Mouse (Mus musculus): ENCODE measurements around the gene Tnni2.

Tnni2 gene

DNA sequence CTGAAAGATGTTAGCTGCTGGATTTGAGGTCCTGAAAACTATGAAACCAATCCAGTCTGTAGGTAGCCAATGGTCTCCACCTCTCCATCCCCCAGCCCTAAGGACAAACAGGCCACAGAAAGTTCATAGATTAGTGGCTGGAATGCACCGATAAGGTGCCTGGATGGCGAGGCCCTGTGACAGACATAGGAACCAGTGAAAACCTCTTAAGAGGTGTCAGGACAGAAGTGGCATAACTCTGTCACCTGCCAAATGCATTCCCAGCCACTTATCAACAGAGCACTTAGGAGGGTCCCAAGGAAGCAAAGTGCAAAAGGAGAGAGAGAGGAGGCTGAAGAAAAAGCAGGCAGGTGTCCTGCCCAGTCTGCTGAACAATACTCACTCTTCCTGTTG is 17.7 kb downstream of the Tnni2 start:
- DNase-seq (ENCODE audit: low read depth) = no peak

DNA sequence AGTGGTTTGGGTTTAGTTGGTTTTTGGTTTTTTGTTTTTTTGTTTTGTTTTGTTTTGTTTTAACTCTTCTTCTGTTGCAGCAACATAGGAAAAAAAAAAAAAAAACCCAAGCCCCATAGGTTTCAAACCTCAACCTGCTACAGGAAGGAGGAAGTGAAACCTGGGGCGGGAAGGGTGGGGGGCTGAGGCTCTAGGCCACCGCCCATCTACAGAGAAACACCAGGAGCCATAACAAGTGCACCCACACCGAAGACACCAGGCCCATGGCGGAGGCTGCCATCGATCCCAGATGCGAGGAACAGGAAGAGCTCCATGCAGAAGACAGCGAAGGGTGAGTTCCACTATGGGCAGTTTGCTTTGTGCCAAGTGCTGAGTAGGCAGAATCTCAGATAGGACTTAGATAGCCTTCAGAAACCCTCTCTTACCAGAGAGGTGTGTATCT is 19.0 kb downstream of the Tnni2 start, which contains the start of gene Lsp1:
Gene Lsp1 (plus strand): TSS at position 174 of the 442 bp plus-strand sequence.
- no peak for DNase-seq (ENCODE audit: low read depth)

DNA sequence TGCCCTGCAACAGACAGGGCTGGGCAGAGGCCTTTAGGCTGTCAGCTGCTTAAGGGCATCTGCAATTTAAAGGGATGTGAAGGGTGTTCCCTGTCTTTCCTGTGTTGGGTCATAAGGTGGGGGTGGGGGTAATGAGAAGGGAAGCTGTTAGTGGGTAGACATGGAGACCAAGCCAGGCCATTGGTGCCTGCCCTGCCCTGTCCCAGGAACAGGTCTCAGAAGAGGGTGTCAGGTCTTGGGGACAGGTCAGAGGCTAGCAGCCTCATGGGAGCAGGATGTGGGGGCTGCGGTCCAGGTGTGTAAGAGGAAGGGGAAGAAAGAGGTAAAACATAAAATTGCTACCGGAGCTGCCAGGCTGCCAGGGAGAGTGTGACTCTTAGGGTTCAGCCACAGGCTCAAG is 19.8 kb downstream of the Tnni2 start:
- no peak for DNase-seq (ENCODE audit: low read depth)

DNA sequence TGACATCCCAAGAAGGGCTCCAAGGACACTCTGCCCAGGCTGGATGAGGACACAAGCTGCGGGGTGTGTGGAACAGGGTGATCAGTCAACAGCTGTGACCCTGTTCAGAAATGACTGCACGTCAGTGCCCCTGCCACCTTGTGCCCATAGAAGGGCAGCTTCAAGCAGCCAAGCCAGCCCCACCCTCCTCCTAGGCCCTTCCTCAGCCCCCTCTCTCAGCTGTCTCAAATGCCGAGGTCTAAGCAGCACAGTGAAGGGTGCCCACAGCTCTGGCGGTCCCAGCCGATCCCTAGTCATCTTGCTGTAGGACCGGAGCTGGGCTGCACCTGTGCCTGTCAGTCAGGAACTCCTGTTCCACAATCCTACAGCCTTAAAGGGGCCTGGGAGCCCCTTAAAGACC is 20.6 kb downstream of the Tnni2 start:
- DNase-seq (ENCODE audit: low read depth) = no peak

DNA sequence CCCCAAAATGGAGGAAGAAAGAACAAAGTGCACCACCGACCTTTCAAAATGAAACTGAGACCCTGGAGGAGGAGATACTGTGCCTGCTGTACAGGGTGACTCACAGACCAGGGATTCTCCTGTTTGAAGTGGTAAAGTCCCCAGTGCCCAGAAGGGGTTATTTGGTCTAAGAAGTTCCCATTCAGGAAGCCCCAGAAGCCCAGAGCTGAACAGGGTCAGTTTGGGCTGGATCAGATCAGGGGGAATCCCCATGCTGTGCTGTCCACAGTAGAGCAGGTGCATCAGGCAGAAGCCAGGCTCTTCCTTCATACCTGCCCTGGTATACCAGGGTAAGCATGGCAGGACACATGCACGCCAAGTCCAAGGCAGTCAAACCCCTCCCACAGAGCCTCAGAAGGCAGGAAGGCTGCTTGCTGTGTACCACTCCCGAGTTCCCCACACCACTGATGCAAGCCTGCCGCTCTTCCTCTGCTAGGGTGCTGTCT is 21.0 kb downstream of the Tnni2 start:
- no peak for DNase-seq (ENCODE audit: low read depth)

DNA sequence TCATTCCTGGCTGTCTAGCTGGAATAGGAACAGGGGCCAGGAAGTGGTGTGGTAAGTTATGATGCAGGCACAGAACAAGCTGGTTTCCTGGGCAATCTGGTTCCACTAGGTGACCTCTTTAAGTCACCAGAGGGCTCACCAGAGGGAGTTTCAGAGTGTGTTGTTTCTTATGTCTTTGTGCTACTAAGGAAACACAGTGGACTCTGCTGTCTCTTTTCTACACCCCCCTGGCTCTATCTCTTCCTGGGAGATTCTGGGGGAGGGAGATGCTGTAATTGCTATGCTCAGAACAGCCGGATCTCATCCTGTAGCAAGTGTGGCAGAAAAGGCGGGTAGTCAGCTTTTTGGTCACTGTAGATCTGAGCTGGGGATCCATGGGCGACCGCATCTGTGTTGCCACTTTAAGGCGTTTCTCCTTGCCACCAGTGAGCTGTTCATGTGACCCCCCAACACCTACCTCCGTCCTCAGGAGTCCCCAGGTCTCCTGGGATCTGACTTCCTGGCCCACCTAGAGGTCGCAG is 28.6 kb downstream of the Tnni2 start:
- DNase-seq (ENCODE audit: low read depth) = no peak

DNA sequence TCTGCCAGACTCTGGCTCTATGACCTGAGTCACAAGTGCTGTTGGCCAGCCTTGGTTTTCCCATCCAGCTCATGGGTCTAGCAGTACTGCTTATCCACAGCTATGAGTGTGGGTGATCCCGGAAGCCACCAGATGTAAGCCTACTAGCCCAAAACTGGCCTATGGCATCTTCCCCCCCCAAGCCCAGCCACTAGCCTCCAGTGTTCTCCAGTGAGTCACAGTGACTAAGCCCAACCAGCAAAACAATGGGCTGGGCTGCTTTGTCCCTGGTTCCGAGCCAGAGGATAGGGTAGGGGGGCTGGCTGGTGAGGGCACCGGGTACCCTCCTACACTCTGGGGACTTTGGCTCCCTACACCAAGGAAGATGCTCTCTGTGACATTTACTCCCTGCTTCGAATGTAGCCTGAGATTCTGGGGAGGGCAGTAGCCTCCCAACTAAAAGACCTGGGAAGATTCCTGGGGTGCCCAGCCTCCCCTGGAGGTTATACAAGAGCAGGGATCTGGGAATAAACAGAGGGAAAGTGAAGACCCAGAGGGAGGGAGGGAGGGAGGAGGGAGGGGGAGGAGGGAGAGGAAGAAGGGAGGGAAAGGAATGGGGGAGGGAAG is 29.3 kb downstream of the Tnni2 start:
- no peak for DNase-seq (ENCODE audit: low read depth)

DNA sequence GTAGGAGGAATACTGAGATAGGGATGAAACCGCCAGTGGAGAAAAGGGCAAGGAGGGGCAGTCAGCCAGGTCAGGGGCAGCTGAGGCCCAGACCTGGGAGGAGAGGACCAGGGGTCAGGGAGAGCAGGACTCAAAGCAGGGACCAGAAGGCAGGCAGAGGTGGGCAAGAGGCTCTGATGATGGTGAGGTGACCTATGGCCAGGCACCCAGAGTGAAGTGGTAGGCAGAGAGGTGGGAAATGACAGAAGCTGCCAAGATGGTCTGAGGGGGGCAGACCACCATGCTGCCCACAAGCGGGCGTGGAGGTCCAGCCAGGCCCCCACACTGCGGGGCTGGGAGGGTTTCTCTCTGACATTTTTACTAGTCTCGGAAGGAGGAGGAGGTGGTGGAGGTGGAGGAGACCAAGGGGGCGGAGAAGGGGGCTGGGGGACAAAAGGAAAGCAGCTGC is 29.8 kb downstream of the Tnni2 start:
- no peak for DNase-seq (ENCODE audit: low read depth)

DNA sequence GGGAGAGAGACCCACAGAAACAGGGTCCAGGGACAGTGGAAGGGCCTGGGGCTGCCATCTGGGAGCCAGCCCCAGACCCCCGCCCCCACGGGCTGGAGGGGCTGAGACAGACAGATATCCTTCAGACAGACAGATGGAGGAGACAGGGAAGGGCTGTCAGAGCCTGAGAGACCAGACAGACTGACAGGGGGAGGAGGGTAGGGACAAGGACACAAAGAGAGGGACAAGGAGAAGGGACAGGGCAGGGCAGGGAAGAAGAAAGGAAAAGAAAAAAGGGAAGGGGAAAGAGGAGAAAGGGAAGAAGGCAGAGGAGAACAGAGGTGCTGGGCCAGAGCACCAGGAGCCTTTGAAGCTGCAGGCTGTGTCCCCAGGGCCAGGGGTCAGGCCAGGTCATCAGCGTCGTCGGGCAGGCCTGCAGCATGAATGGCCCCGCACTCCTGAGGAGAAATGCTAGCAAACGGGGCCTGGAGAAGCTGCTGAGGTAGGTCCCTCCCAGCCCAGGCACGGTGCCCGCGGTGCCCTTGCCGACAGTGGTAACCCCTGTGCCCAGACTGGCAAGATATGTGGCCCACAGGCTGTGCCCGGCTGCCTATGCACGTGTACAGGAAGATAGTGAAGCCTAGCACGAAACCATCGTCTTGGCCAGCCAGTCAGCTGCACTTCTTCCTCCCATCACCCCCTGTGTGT is 30.4 kb downstream of the Tnni2 start:
- DNase-seq (ENCODE audit: low read depth) = no peak

DNA sequence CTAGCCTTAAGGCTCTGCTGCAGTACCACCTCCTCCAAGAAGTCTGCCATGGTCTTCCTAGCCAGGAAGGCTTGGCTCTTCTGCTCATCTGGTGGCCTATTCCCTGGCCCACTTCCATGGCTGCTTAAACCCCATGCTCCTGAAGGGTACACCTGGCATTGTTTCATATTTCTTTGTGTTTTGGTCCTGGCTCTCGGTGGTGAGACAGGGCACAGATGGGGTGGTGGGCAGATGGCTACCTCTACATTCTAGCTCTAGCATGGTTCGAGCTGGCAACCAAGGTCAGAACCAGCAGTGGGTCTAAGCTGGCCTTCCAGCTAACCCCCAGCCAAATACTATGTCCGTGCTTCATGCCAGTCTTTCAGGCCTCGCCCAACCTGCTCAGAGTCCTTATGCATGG is 31.3 kb downstream of the Tnni2 start:
- DNase-seq (ENCODE audit: low read depth) = no peak

DNA sequence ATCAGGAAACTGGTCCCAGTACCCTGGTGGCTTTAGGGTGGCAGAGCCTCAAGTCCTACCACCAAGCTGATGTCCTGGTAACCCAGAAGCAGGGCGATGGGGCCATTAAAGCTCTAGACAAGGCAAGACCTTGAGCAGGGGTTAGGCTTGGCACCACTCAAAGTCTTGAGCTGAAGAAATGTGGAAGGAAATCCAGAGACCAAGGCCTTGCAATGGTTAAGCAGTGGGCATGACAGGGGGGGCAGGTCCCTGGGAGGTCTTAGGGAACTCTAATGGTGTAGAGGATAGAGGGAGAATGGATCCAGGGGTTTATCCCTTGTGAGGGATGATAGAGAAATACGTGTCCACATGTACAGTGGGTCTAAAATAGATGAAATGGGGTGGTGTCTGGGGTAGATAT is 31.9 kb downstream of the Tnni2 start:
- no peak for DNase-seq (ENCODE audit: low read depth)

DNA sequence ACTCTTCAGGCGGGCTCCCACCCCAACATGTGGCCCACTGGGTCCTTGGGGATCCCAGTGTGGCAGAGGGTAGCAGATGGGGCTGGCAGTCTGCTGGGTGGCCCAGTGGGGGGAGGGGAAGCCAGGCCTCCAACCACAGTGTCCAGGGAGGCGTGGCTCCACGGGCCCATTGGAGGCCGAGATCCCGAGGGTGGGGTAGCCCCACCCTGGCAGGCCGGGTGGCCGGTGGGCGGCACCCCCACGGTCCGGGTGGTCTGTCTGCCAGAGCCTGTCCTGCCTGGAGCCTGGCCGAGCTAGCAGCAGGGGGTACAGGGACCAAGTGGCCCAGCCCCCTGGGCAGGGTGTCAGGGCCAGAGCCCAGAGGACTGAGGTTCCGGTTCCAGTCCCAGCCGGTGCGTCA is 33.2 kb downstream of the Tnni2 start:
- DNase-seq (ENCODE audit: low read depth) = no peak

DNA sequence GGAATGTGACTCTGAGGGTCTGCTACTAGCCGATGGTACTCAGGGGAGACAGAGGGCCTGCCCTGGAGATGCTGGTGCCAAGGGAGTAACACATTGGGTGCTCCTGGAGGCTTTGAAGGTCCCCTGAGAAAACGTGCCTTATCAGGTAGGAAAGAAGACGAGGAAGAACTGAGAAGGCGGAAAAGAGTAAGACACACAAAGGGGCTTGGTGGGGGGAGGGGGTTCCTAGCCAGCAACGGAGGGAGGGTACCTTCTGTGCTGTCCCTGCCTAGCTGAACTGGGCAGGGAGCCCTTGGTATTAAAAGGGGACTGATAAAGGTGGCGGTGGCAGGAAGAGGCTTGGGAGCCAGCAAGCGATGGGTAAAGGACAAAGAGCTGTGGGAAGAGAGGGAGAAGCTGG is 34.0 kb downstream of the Tnni2 start:
- DNase-seq (ENCODE audit: low read depth) = no peak

DNA sequence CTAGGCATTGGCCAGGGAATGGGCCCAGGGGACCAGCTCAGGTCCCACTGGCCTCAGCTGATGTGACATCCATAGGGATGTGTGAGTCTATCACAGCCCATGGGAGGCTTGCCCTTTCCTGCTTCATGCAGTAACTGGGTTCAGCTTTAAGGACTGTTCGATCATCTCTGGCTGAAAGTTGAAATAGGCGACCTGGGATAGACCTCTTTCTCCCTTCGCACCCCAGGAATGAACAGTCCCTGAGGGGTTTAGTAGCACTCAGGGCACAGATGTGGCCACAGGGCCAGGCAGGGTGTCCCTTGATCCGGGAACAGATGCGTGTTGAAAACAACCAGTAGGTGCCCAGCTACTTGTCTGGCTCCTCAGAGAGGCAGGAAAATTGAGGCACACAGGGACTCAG is 34.7 kb downstream of the Tnni2 start:
- no peak for DNase-seq (ENCODE audit: low read depth)

DNA sequence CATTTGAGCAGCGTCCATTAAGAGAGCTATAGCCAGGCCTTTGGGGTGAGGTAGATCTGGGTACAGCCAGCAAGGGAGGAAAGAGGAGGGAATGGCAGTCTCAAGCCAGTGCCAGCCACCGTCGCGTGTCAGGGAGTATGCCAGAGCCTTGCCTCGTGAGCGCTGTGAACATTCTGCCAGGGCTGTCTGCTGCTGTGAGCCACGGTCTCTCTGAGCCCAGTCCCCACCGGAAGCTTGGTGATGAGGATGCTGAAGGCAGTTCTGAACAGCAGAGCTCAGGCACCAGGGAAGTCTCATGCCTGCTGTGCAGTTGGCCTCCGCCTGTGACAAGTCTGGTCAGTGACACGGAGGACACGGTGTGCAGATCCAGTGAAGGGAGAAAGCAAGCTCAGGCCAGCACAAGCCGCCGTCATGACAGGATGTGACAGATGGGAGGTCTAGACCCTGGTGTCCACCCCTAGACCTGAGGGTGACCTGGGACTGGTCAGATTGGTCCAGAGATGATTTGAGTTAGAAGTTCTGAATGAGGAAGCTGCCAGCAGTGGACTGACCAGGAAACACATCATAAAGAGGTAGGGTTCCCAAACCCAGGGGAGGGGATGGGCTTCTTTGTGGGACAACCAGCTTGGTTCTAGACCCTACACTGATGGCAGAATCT is 35.3 kb downstream of the Tnni2 start:
- no peak for DNase-seq (ENCODE audit: low read depth)

DNA sequence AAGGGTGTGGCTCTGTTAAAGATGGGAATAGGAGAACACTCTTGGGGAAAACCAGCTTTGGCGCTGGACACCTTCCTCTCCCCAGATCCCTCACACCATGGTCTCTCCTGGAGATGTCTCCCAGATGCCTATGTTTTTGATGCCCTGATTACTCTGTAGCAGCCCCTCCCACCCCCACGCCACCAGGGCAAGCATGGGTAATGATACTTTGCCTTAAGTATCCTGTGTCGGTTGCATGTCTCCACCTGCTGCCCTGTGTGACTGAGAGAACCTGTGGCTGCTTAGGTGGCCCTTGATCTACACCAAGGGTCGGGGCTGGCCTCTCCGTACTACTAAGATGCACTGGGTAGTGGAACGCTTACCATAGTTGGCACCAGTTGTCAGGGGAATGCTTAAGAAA is 36.4 kb downstream of the Tnni2 start:
- DNase-seq (ENCODE audit: low read depth) = no peak

DNA sequence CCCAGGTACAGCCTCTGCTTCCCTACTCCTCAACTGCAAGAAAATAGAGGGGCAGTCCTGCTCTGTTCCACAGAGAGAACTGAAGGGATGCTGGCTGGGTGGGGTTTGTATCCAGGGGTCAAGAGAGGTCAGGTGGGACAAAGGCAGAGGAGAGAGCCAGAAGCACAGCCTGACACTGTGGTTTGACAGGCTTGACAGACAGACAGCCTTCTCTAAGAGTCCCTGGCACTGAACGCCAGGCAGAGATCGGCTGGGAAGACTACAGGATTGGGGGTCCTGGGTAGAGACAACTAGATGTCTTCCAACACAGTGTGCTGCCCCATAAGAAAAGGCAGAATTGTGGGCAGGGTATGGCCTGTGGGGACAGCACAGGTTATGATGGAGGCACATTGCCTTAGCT is 37.0 kb downstream of the Tnni2 start:
- no peak for DNase-seq (ENCODE audit: low read depth)

DNA sequence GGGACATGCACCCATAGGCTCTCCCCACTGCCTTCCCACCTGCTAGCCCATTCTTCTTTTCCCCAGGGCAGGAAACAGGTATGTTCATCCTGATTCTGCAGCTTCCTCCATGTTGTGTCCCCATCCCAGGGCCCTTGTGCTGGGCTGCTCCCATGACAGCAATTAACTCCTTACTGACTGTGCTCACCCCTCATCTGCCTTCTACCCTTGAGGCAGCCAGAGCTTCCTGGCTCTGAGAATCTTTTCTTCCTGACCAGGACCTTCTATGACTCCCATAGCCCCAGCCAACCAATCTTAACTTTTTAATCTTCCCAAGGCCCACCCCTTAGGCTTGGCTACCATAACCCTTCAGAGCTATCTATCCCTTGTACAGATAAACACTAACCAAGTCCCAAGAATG is 37.7 kb downstream of the Tnni2 start:
- no peak for DNase-seq (ENCODE audit: low read depth)

DNA sequence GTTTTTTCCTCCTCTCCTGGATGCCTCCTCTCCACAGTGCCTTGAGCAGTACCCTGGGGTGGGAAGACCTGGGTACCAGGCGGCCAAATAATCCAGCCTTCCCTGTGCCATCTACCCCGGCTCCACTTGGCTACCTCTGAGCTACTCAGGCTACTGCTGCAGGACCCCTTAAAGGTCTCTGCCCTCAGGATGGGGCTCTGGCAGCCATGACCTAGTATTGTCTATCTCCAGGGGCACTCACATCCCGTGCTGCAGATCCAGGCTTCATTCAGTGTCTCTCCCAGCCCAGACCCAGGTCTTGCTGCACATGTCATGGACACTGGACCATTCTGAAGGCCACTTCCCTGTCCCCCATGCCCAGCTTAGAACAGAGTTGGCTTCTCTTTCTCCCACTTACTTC is 38.3 kb downstream of the Tnni2 start:
- DNase-seq (ENCODE audit: low read depth) = no peak

DNA sequence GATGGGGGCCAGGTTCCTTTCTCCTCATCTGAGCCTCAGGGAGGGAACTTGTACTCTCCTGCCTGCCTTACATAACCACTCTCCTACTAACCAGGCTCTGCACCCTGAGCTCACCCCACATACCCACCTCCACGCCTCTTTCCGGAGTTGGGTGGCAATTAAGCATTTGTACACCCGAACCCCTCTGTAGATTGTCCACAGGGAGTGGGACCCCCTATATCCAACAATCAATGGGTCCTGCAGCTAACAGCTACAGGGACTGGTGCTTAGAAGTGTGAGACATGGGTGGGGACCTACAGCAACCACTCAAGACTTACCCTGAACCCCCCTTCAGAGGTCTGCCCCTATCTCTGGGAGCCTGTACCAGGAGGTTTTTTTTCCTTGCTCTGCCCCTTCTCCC is 39.1 kb downstream of the Tnni2 start:
- DNase-seq (ENCODE audit: low read depth) = no peak

DNA sequence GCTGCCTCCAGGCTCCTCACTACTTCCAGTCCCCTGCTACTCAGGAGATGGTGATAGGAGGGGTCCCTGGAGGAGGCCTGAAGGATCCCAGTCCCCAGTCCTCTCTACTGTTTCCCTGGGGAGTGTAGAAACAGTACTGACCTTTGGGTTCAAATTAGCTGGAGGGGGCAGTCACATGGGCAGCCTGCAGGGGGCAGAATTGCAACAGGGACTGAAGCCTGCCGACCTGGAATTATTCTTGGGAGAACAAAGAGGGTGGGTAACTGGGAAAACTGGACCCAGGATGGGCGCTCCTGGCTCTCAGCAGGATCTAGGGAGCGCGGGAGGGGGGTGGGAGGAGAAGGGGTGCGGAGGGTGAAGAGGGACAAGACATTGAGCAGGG is 39.6 kb downstream of the Tnni2 start:
- DNase-seq (ENCODE audit: low read depth) = no peak

DNA sequence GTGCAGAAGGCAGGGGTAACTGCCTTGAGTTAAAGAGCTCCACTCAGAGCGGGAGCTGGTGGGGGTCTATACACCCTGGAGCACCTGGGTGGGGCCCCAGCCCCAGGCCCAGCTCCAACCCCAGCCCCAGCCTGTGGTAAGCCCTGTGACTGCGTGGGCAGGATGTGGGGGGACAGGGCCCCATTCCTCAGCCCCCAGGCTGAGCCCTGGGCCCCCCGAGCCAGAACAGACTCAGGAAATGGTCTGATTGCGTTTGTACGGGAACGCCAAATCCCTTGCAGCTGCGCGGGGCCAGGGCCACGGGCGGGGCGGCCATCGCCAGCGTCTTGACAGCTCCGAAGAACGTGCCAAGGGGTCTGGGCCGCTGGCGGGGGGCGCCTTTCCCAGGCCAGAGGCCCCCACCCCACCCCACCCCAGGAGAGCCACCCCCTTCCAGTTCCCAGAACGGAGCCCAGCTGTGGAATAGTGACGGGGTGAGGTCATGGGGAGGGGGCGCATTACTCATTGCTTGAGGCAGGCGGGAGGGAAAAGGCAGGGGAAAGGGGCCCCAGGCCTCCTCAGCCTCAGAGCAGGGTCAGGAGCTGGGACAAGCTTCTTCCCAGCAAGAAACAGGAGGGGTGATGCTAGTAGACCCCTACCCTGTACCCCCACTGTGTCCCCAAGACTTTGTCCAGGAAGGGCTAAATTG is 40.1 kb downstream of the Tnni2 start:
- no peak for DNase-seq (ENCODE audit: low read depth)

DNA sequence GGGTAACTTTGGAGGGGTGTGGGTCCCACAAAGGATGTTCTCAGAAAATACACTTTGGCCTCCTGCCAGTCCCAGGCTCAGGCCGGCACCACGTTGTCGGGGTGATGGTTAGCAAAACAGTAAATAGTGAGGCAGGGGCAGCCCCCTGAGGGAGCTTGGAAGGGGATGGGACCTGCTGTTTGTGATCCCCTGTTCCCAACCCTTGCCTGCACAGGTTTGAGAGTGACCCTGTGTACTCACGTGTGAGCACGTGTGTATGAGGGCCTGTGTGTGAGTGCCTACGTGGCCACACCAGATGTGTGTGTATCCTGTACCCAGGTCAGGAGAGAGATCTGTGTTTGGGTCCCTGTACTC is 40.6 kb downstream of the Tnni2 start:
- no peak for DNase-seq (ENCODE audit: low read depth)

Measured in c-Kit-positive CD71-positive TER-119-negative erythroid progenitor cells, embryonic 14.5 days (primary cell).